Comparison of ENCODE assay signal across 8 mouse cellular contexts in genomic region chrX:71946631-71947030, GRCm38 (mm10). TPM values are rescaled to one million over a fixed set of nuclear protein-coding genes. Genes with fewer than 3 reads are reported as not detected.
DNase-seq lines count a peak whose midpoint lies in the region; ATAC-seq and TF ChIP-seq lines count a peak whose summit lies in the region.

No protein-coding gene starts in this region.

- no peaks in the 10 kb centered on the region for H3K36me3 ChIP-seq in heart, embryonic 11.5 days (ENCODE audit: control insufficient read depth, insufficient read depth, low read length)
- no peaks in the 10 kb centered on the region for H3K36me3 ChIP-seq in lung, embryonic 14.5 days (ENCODE audit: insufficient read depth)

- no peaks in the 10 kb centered on the region for H3K9me3 ChIP-seq in heart, embryonic 11.5 days (replicated peaks; ENCODE audit: control insufficient read depth, low read length)
- H3K9me3 ChIP-seq in lung, embryonic 14.5 days (ENCODE audit: low read depth, low read length) = no peaks in the 10 kb centered on the region

- no peak overlapping the region for H3K9ac ChIP-seq in heart, embryonic 11.5 days (ENCODE audit: low read depth, low read length)
- no peak overlapping the region for H3K9ac ChIP-seq in lung, embryonic 14.5 days

- no peak overlapping the region for H3K4me2 ChIP-seq in heart, embryonic 11.5 days
- no peak overlapping the region for H3K4me2 ChIP-seq in lung, embryonic 14.5 days

- peak; percentile 74 for TF ChIP-seq CTCF in lung, embryonic 14.5 days (IDR thresholded peaks at IDR 0.05; ENCODE audit: low read depth)

- 16% methylated on average over 3 of the region's 3 CpGs for WGBS in heart, embryonic 11.5 days (ENCODE audit: insufficient replicate concordance)
- WGBS in lung, embryonic 14.5 days = 14% methylated on average over 3 of the region's 3 CpGs

- H3K27me3 ChIP-seq in heart, embryonic 11.5 days (ENCODE audit: control insufficient read depth, insufficient read depth, low read length) = peaks cover 3% of the 10 kb centered on the region; the same call in 1 of the 2 replicates
- H3K27me3 ChIP-seq in lung, embryonic 14.5 days (ENCODE audit: insufficient read depth, low read length) = no peaks in the 10 kb centered on the region

- no peaks in the 10 kb centered on the region for H3K4me1 ChIP-seq in heart, embryonic 11.5 days (ENCODE audit: control insufficient read depth, insufficient read depth, low read length)
- no peaks in the 10 kb centered on the region for H3K4me1 ChIP-seq in lung, embryonic 14.5 days (ENCODE audit: insufficient read depth)

- no peak overlapping the region for H3K27ac ChIP-seq in heart, embryonic 11.5 days (ENCODE audit: low read depth, low read length)
- H3K27ac ChIP-seq in lung, embryonic 14.5 days (ENCODE audit: low read depth) = no peak overlapping the region

- no peak for ATAC-seq in heart, embryonic 11.5 days (replicated peaks; ENCODE audit: insufficient number of reproducible peaks, low FRiP score, low TSS enrichment)
- no peak for ATAC-seq in lung, embryonic 14.5 days (ENCODE audit: insufficient read depth)

- no peak overlapping the region for H3K4me3 ChIP-seq in heart, embryonic 11.5 days (ENCODE audit: low read depth, low read length)
- H3K4me3 ChIP-seq in lung, embryonic 14.5 days (ENCODE audit: low read depth, low read length) = no peak overlapping the region

- DNase-seq in heart, adult 11 months = peak; percentile 62
- peak; percentile 33 for DNase-seq in 416B (ENCODE audit: low read depth)
- peak; percentile 46 for DNase-seq in adrenal gland, adult 18-20 months (ENCODE audit: low spot score in 2 of 2)
- peak; percentile 32 for DNase-seq in embryo, embryonic 9.5 days (ENCODE audit: extremely low spot score)
- DNase-seq in kidney, adult 8-10 months = peak; percentile 8 to 40
- peak; percentile 69 for DNase-seq in lung, embryonic 14.5 days
- DNase-seq in thymus, postnatal 36 days = peak; percentile 5 to 17

RNA-seq across cellular contexts. Expression of gene Prrg3, which starts 15.8 kb away (rescaled TPM):
- polyA plus RNA-seq in heart, embryonic 11.5 days (2014; fragmentation: Nextera tagmentation; extraction: Ambion mirVana) = 4.1 and 5.1 TPM in 2 replicates
- 10 to 100 TPM; 15.4 to 18.6 TPM for total RNA-seq in adrenal gland, adult 18-20 months (2021)
- 18.9 and 21.2 TPM in 2 replicates for polyA plus RNA-seq in lung, embryonic 14.5 days (2014; fragmentation: Nextera tagmentation; extraction: Ambion mirVana)

RNA-seq across cellular contexts. Expression of gene Gm1141, which starts 25.8 kb away (rescaled TPM):
- polyA plus RNA-seq in heart, embryonic 11.5 days (2014; fragmentation: Nextera tagmentation; extraction: Ambion mirVana) = 0.09 and 0.21 TPM in 2 replicates
- under 1 TPM; 0.36 to 0.38 TPM for total RNA-seq in adrenal gland, adult 18-20 months (2021)
- polyA plus RNA-seq in lung, embryonic 14.5 days (2014; fragmentation: Nextera tagmentation; extraction: Ambion mirVana) = 0.25 and 0.28 TPM in 2 replicates

RNA-seq across cellular contexts. Expression of gene Fate1, which starts 26.2 kb away (rescaled TPM):
- polyA plus RNA-seq in heart, embryonic 11.5 days (2014; fragmentation: Nextera tagmentation; extraction: Ambion mirVana) = not detected in 2 replicates
- not detected for total RNA-seq in adrenal gland, adult 18-20 months (2021)
- polyA plus RNA-seq in lung, embryonic 14.5 days (2014; fragmentation: Nextera tagmentation; extraction: Ambion mirVana) = 0.38 TPM in 1 of 2 replicates, not detected in the other

RNA-seq across cellular contexts. Expression of gene Cnga2, which starts 45.0 kb away (rescaled TPM):
- polyA plus RNA-seq in heart, embryonic 11.5 days (2014; fragmentation: Nextera tagmentation; extraction: Ambion mirVana) = 0.11 TPM in 1 of 2 replicates, not detected in the other
- not detected for total RNA-seq in adrenal gland, adult 18-20 months (2021)
- 0.12 and 0.34 TPM in 2 replicates for polyA plus RNA-seq in lung, embryonic 14.5 days (2014; fragmentation: Nextera tagmentation; extraction: Ambion mirVana)

Comparison
In these comparisons a context has a peak if more than half of its experiments do, and no peak if none do; other contexts are left out.
1. DNase-seq: peak in every context shown above with its lines; median percentile 69 in lung, embryonic 14.5 days; 62 in heart, adult 11 months; 46 in adrenal gland, adult 18-20 months; 33 in 416B; 32 in embryo, embryonic 9.5 days; 24 in kidney, adult 8-10 months; 11 in thymus, postnatal 36 days.